Mouse (Mus musculus) right cerebral cortex, postnatal 10 days (tissue): Measurements from ENCODE around the gene Epha10.

Source experiments
- DNase-seq, 2 experiments: peaks; one replicate each; pipeline ENCODE4 v3.0.0; 2021; ENCODE audit warnings: low spot score in 2 of 2

Gene Epha10

GRCm38 (mm10) chr4:124880599-124880998 lies at the start of gene Epha10:
Epha10 (plus strand) TSS chr4:124880899.
- DNase-seq: no peak

DNA sequence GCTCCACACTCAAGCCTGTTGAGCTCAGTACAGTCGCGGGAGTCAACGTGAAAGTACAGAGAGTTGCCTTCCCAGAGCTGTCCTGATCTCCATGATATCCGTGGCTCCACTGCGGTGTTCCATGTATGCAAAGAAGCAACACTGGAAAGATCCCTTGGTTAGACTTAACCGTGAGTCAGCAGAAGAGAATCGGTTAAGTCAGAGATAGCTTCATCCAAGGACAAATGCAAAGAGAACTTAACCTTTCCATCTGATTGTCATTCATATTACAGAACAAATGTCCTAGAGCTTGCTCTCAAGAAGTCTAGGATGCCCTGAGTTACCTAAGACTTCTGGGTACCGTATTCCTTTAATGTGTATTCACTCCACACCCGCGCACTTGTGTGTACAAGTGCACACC lies 47.9 kb upstream of the Epha10 start:
- no peak for DNase-seq

GRCm38 (mm10) chr4:124838035-124838700 lies 42.5 kb upstream of the Epha10 start:
- no peak for DNase-seq

DNA sequence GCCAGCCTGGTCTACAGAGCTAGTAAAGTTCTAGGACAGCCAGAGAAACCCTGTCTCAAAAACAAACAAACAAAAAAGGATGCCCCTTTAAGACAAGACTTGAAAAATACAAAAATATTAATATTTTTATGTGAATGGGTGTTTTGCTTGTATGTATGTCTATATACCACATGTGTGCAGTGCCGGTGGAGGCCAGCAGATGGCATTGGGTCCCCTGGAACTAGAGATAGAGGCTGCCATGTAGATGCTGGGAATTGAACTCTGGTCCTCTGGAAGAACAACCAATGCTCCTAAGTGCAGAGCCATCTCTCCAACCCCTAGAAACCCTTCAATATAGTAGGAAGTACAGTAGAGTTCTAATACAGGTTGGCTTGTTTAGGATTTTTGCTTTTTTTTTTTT lies 39.7 kb upstream of the Epha10 start:
- no peak for DNase-seq

DNA sequence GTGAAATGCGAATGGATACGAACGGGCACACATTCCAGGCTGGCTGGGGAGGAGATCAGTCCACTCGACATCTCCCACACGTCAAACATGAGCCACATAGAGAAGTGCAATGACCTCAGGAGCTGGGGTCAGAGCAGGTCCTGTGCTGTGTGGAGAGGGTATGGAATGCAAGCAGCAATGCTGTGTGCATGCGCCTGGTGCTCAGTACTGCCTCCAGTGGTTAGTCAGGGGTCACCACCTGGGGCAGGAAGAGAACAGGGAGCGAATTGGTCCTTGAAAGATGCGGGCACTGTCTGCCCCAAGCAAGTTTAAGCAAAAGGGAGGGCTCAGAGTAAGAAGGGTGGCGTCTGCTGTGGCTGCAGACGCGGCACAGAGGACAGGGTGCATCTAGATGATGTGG lies 37.2 kb upstream of the Epha10 start:
- DNase-seq: peak in 1 of 2 experiments; percentile 48

GRCm38 (mm10) chr4:124847573-124847972 lies 33.1 kb upstream of the Epha10 start:
- DNase-seq: peak; percentile 88 to 90

DNA sequence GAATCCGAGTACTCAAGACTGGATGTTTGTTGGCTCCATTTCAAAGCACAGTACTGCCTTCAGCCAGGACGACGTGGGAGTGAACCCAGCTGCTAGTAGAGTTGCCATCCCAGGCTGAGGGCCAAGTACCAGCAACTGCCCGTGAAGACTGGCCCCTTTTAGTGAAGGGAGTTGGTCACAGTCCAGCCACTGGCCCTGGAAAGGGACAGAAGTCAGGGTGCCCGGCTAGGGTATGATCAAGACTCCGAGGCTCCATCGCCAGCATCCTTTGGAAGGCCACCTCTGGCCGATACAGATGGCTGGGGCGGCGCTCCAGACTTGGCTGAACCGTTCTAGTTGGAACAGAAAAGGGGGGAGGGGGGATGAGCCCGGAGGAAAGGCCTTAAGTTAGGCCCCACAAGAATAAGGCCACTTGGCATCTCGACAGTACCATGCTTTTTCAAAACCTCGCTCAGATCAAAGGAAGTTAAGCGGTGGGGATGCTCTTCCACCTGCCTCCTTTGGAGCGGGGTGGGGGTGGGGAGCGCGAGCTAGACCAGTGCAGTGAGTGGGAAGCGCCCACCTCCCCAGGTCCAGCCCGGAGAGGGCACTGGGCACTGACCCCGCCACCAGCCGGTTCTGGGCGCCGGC lies 31.0 kb upstream of the Epha10 start:
- peak; percentile 91 to 93 for DNase-seq

GRCm38 (mm10) chr4:124850261-124850913 lies 30.3 kb upstream of the Epha10 start, which contains the start of gene Yrdc:
Yrdc (plus strand) TSS chr4:124850679.
- peak; percentile 96 for DNase-seq

DNA sequence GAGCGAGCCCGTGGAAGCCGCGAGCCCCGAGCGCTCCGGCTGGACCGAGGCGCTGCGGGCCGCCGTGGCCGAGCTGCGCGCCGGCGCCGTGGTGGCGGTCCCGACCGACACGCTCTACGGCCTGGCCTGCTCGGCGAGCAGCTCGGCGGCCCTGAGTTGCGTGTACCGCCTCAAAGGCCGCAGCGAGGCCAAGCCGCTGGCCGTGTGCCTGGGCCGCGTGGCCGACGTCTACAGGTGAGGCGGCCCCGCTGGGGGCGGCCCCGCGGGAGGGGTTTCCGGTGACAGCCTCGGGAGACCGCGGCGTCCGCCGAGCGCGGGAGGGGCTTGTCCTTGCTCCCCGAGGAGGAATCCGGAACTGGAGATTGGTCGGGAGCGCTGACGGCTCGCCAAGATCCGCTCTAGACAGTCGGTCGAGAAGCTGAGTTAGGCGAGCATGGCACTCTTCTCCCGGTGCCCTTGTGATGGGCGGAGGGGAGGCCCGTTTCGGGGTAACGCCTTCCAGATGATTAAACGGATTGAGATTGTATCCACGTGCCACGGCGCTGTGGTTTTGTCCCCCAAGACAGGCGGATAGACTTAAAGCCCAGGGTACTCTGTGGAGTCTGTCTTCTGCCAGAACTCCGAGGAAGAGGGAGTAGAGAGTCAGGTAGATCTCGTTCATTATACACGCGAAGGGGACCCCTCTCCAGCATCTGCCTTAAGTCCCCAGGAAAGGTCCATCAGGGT lies 29.6 kb upstream of the Epha10 start, which contains the start of gene 1110065P20Rik:
Gene 1110065P20Rik (minus strand): TSS at position 264 of the 726 bp plus-strand sequence.
- peak; percentile 87 to 88 for DNase-seq

DNA sequence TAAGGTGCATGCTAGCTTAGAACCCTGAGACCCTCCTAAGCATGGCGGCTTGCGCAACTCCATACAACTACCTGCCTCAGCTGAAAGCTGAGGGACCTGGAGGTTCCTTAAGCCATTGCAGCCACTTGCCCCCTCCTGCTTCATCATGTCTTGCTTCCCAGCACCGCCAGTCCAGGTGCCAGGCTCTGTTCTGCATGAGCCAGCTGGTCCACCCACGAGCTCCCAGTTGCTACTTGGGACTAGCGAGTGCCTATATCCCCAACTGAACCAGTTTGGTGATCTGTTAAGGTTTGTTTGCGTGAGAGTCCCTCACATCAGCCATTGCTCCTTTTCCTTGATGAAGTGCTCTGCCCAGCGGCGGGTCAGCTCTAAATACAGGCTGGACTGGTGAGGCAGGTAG lies 24.4 kb upstream of the Epha10 start:
- DNase-seq: no peak

GRCm38 (mm10) chr4:124858370-124858769 lies 22.3 kb upstream of the Epha10 start:
- no peak for DNase-seq

GRCm38 (mm10) chr4:124860446-124860845 lies 20.3 kb upstream of the Epha10 start:
- peak in 1 of 2 experiments; percentile 61 for DNase-seq

- DNase-seq: peak; percentile 46 to 62
Observed at GRCm38 (mm10) chr4:124861283-124862188, 19.2 kb upstream of the Epha10 start, which contains the start of gene Maneal. Maneal (minus strand) TSS chr4:124862171.

- DNase-seq: no peak
Observed at GRCm38 (mm10) chr4:124872719-124873118, 8.0 kb upstream of the Epha10 start.

DNA sequence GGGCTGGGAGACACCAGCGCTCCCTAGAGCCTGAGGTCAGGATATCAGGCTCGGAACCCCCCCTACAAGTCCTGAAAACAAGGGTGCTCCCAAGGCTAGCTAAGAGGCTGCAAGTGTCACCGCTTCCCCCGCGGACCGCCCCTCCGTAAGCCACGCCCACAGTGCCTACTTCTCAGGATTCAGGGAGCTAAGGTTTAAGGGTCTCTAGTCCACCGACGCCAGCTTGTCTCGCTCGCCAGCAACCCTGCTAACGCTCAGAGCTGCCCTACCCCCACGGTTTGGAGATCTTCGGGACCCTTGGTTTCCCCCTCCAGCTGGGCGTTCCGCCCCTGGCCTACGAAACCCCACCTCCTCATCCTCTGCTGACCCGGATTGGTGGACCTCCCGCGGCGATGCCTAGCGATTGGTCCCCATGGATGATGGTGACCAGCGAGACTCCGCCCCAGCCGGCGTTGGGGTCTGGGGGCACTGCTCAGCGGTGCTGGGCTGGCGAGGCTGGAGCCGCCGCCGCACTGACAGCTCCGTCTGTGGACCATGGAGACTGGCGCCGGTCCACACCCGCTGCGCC lies 726 bp downstream of the Epha10 start:
- peak; percentile 93 to 95 for DNase-seq

DNA sequence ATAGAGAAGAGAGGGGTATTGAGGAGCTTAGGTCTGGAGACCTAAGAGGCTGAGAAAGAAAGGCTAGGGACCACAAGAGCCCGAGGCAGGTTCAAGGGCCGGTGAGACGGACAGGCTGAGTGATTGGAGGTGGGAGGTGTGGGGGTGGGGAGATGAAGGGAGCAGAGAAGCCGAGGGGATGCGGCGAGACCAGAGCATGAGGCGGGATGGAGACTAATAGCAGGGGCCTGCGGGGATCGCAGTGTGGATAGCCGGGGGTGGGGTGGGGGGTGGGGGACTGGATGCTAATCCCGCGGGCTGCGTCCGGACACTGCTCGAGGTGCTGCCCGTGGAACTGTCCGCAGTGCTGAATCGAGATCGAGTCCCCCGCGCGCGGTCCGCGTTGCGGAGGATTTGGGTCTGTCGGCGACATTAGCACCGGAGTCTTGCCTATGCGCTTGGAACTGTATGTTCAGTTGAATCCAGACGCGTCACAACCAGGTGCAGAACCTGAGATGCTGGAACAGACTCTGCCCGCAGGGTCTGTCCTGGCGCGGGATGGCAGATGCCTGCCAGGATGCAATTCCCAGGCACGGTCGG lies 1.5 kb downstream of the Epha10 start:
- peak in 1 of 2 experiments; percentile 47 for DNase-seq

- peak in 1 of 2 experiments; percentile 22 for DNase-seq
Observed at GRCm38 (mm10) chr4:124888702-124889101, 8.0 kb downstream of the Epha10 start.

DNA sequence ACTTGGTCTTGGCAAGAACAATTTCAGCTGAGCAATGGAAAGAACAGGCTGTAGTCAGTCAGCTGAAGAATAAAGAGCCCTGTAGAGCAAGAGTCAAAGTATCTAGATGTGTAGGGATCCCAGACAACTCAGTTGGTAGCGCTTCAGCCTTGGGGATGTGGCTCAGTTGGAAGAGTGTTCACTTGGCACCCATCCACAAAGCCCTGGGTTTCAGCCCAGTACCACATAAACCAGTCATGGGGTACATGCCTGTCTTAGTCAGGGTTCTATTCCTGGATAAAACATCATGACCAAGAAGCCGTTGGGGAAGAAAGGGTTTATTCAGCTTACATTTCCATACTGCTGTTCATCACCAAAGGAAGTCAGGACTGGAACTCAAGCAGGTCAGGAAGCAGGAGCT lies 9.2 kb downstream of the Epha10 start:
- peak in 1 of 2 experiments; percentile 30 for DNase-seq

- DNase-seq: no peak
Observed at GRCm38 (mm10) chr4:124890831-124891230, 10.1 kb downstream of the Epha10 start.

DNA sequence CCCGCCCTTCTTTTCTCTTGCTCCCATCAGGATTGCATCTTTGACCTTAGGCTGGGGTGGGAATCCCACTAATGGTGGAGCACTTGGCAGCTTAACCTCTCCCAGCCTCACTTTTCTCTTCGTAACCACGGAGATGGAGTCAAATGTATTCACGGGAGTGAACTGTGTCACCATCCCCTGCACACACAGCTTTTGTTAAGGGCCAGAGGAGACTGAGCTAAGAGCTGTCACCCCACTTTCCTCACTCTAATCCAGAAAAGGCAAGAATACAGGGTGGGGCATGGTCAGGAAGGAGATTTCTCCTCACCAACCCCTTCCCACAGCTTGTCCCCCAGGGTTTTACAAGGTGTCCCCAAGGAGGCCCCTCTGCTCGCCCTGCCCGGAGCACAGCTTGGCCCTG lies 13.1 kb downstream of the Epha10 start:
- peak in 1 of 2 experiments; percentile 21 for DNase-seq
